Mouse (Mus musculus) stomach, postnatal 0 days (tissue): ENCODE results near the gene Apc2. TPM values are rescaled to one million over a fixed set of nuclear protein-coding genes. Genes with fewer than 3 reads are reported as not detected.

Source experiments
- ATAC-seq: fragments of 200-750 bp; cut with Nextera tagmentation; 2 replicates; pipeline ENCODE4 v1.8.0; 2017; ENCODE audit not compliant: low FRiP score, low TSS enrichment
- DNase-seq: peaks from one replicate; pipeline ENCODE4 v3.0.0-alpha.2; 2016; ENCODE audit warnings: low spot score
- H3K27ac ChIP-seq: fragments of 300-500 bp; sonication (generic); replicated peaks from 2 replicates; pipeline ENCODE4 v1.5.1; 2014; ENCODE audit warnings: mild to moderate bottlenecking, control low read depth
- H3K27me3 ChIP-seq: fragments of 300-500 bp; sonication (generic); 2 replicates; pipeline ENCODE4 v1.6.1; 2014; ENCODE audit warnings: low read length; ENCODE audit not compliant: control insufficient read depth, insufficient read depth
- H3K36me3 ChIP-seq: fragments of 300-500 bp; sonication (generic); 2 replicates; pipeline ENCODE4 v1.6.1; 2014; ENCODE audit warnings: low read length, mixed read lengths; ENCODE audit not compliant: control insufficient read depth, insufficient read depth
- H3K4me1 ChIP-seq: fragments of 300-500 bp; sonication (generic); replicated peaks from 2 replicates; pipeline ENCODE4 v1.6.1; 2014; ENCODE audit warnings: antibody characterized with exemption; ENCODE audit not compliant: control insufficient read depth, insufficient read depth
- H3K4me2 ChIP-seq: fragments of 300-500 bp; sonication (generic); replicated peaks from 2 replicates; pipeline ENCODE4 v1.6.1; 2014; ENCODE audit warnings: low read depth, mild to moderate bottlenecking, control low read depth, moderate library complexity
- H3K4me3 ChIP-seq: fragments of 300-500 bp; sonication (generic); 2 replicates; pipeline ENCODE4 v1.5.1; 2014; ENCODE audit warnings: low read depth, low read length, control low read depth
- H3K9ac ChIP-seq: fragments of 300-500 bp; sonication (generic); 2 replicates; pipeline ENCODE4 v1.6.1; 2014; ENCODE audit warnings: mild to moderate bottlenecking, low read length, control low read depth, mixed read lengths
- H3K9me3 ChIP-seq: fragments of 300-500 bp; sonication (generic); 2 replicates; pipeline ENCODE4 v1.6.1; 2016; ENCODE audit warnings: low read length; ENCODE audit not compliant: control insufficient read depth
- CTCF ChIP-seq: IDR thresholded peaks from 2 replicates; pipeline ENCODE4 v1.5.1; 2016; ENCODE audit warnings: antibody characterized with exemption, low read depth, mild to moderate bottlenecking, moderate library complexity
- EP300 ChIP-seq: optimal IDR thresholded peaks from 2 replicates; pipeline ENCODE3; 2016; ENCODE audit warnings: antibody characterized with exemption
- WGBS: fragments of 180-500 bp; shearing (Covaris S2); extraction: QIAGEN DNeasy Blood & Tissue Kit; methylation state at CpG from one replicate; pipeline ENCODE4 v1.1.7; 2014; 5-methylcytosine and 5-hydroxymethylcytosine counted together
- polyA plus RNA-seq: library from polyadenylated mRNA; unstranded; fragments of >200 nt; fragmentation: Nextera tagmentation; extraction: Ambion mirVana; gene quantifications from 2 replicates; pipeline ENCODE4 v1.2.1, GENCODE M21; 2015

The Apc2 gene
- polyA plus RNA-seq, 1 experiment from 2014 or later: 1.2 TPM

- no peak for DNase-seq
- Histone ChIP-seq H3K27me3 (peaks cover 8% of the 10 kb centered on the region), H3K4me3 (peak overlapping the region; percentile 17; the same call in 1 of the 2 replicates), H3K9me3 (no peaks in the 10 kb centered on the region), H3K9ac (no peak overlapping the region), H3K4me2 (peak overlapping the region; percentile 46), H3K4me1 (peaks cover 11% of the 10 kb centered on the region; the same call in 1 of the 2 replicates), H3K36me3 (no peaks in the 10 kb centered on the region), H3K27ac (no peak overlapping the region)
- TF ChIP-seq CTCF (no peak), EP300 (no peak)
- 13% methylated on average over 40 of the region's 47 CpGs for WGBS
- no peak for ATAC-seq
Measured at GRCm38 (mm10) chr10:80341491-80342304, 45.9 kb downstream of the Apc2 start.

GRCm38 (mm10) chr10:80342305-80342748 lies 46.5 kb downstream of the Apc2 start:
- 11% methylated on average over 26 of the region's 26 CpGs for WGBS
- H3K4me3 ChIP-seq: peak overlapping the region; percentile 17
- no peaks in the 10 kb centered on the region for H3K36me3 ChIP-seq
- peaks cover 8% of the 10 kb centered on the region for H3K27me3 ChIP-seq
- no peak overlapping the region for H3K9ac ChIP-seq
- TF ChIP-seq EP300 (no peak), CTCF (no peak)
- peak overlapping the region; percentile 46 for H3K4me2 ChIP-seq
- H3K9me3 ChIP-seq: no peaks in the 10 kb centered on the region
- ATAC-seq (no peak), DNase-seq (no peak)
- peaks cover 11% of the 10 kb centered on the region; the same call in 1 of the 2 replicates for H3K4me1 ChIP-seq
- H3K27ac ChIP-seq: no peak overlapping the region

GRCm38 (mm10) chr10:80342749-80343424 lies 47.1 kb downstream of the Apc2 start:
- Histone ChIP-seq H3K36me3 (no peaks in the 10 kb centered on the region), H3K4me2 (peak overlapping the region; percentile 46), H3K9me3 (no peaks in the 10 kb centered on the region), H3K27me3 (peaks cover 8% of the 10 kb centered on the region), H3K4me1 (peaks cover 11% of the 10 kb centered on the region; the same call in 1 of the 2 replicates), H3K27ac (no peak overlapping the region; the same call in 1 of the 2 replicates), H3K4me3 (peak overlapping the region; percentile 17), H3K9ac (no peak overlapping the region)
- ATAC-seq (peak; percentile 45), DNase-seq (peak; percentile 67)
- 1% methylated on average over 27 of the region's 33 CpGs for WGBS
- no peak for TF ChIP-seq CTCF
- no peak for TF ChIP-seq EP300

GRCm38 (mm10) chr10:80343425-80343895 lies 47.7 kb downstream of the Apc2 start:
- Histone ChIP-seq H3K9ac (no peak overlapping the region), H3K4me3 (peak overlapping the region; percentile 17), H3K4me1 (peaks cover 11% of the 10 kb centered on the region; the same call in 1 of the 2 replicates), H3K4me2 (peak overlapping the region; percentile 46), H3K9me3 (no peaks in the 10 kb centered on the region), H3K36me3 (no peaks in the 10 kb centered on the region), H3K27ac (peak overlapping the region; percentile 61), H3K27me3 (peaks cover 8% of the 10 kb centered on the region)
- ATAC-seq (peak; percentile 3; the same call in 1 of the 2 replicates), DNase-seq (no peak)
- 35% methylated on average over 11 of the region's 13 CpGs for WGBS
- TF ChIP-seq EP300: no peak
- TF ChIP-seq CTCF: no peak

- WGBS: 37% methylated on average over 9 of the region's 9 CpGs
- no peak for TF ChIP-seq EP300
- no peak for TF ChIP-seq CTCF
- Histone ChIP-seq H3K36me3 (no peaks in the 10 kb centered on the region), H3K9me3 (no peaks in the 10 kb centered on the region), H3K9ac (no peak overlapping the region), H3K4me3 (no peak overlapping the region), H3K27ac (0 out of 2 replicates have a peak overlapping the region, but pooled peaks have one; percentile 24), H3K4me2 (peak overlapping the region; percentile 45; the same call in 1 of the 2 replicates), H3K4me1 (peaks cover 13% of the 10 kb centered on the region; the same call in 1 of the 2 replicates), H3K27me3 (peaks cover 8% of the 10 kb centered on the region)
- no peak for DNase-seq
- ATAC-seq: no peak
Measured at GRCm38 (mm10) chr10:80344131-80344661, 48.4 kb downstream of the Apc2 start.
